ENCODE assay signal across 10 mouse cellular contexts in the genomic region with DNA sequence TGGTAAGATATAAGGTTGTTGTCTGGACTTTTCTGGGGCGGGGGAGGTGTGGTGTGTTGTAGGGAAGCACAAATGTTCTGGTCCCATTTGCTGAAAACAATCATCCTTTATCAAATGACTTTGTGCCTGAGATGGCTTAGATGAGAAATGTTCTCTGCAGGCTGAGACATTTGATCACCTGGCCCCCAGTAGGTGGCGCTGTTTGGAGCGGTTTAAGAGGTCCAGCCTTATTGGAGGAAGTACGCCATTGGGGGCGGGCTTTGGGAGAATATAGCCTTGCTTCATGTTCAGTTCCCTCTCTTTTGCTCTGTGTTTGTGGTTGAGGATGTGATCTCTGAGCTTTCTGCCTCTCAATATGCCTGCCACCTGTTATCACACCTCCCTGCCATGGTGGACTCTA. TPM values are rescaled to one million over a fixed set of nuclear protein-coding genes. Genes with fewer than 3 reads are reported as not detected.
DNase-seq lines count a peak whose midpoint lies in the region; ATAC-seq and TF ChIP-seq lines count a peak whose summit lies in the region.
"Had no signal": no experiment of that assay in that cellular context is flagged by ENCODE, and none has a peak within 500 bp of the region (broad histone marks: within the 10 kb centered on the region; RNA-seq: fewer than 3 reads in every experiment).

No protein-coding gene starts in this region.

- no peaks in the 10 kb centered on the region for H3K36me3 ChIP-seq in intestine, postnatal 0 days (ENCODE audit: control insufficient read depth, insufficient read depth)
- no peaks in the 10 kb centered on the region for H3K36me3 ChIP-seq in intestine, embryonic 16.5 days (ENCODE audit: control insufficient read depth, insufficient read depth, low read length)
- no peaks in the 10 kb centered on the region for H3K36me3 ChIP-seq in MEL (ENCODE audit: control insufficient read depth in 1 of 2, insufficient read depth in 2 of 2, low read length in 2 of 2)
- H3K36me3 ChIP-seq in forebrain, embryonic 11.5 days (ENCODE audit: control insufficient read depth, insufficient read depth, low read length): no peaks in the 10 kb centered on the region
- H3K36me3 ChIP-seq: midbrain, embryonic 12.5 days had no signal

- H3K79me2 ChIP-seq in MEL (ENCODE audit: control insufficient read depth, insufficient read depth, low read length, poor library complexity): no peaks in the 10 kb centered on the region

- TF ChIP-seq POLR2A in MEL (IDR thresholded peaks at IDR 0.05; ENCODE audit: control insufficient read depth in 1 of 2, insufficient read depth in 1 of 2, low read depth in 1 of 2, low read length in 2 of 2, poor library complexity in 1 of 2): no peak

- TF ChIP-seq EP300 in MEL (IDR thresholded peaks at IDR 0.05; ENCODE audit: low read depth in 1 of 2, low read length in 2 of 2): no peak

- no peaks in the 10 kb centered on the region for H3K4me1 ChIP-seq in intestine, postnatal 0 days (replicated peaks; ENCODE audit: control insufficient read depth, insufficient read depth, low read length)
- H3K4me1 ChIP-seq in intestine, embryonic 16.5 days (ENCODE audit: control insufficient read depth, insufficient read depth, low read length): no peaks in the 10 kb centered on the region
- H3K4me1 ChIP-seq in MEL (ENCODE audit: control insufficient read depth in 1 of 2, insufficient read depth in 2 of 2, low read length in 2 of 2): no peaks in the 10 kb centered on the region
- no peaks in the 10 kb centered on the region for H3K4me1 ChIP-seq in forebrain, embryonic 11.5 days (replicated peaks; ENCODE audit: control insufficient read depth, insufficient read depth, low read length)
- H3K4me1 ChIP-seq: midbrain, embryonic 12.5 days had no signal

- 52% methylated on average over 5 of the region's 5 CpGs for WGBS in intestine, postnatal 0 days
- 52% methylated on average over 5 of the region's 5 CpGs for WGBS in intestine, embryonic 16.5 days
- 62% methylated on average over 5 of the region's 5 CpGs for WGBS in forebrain, embryonic 11.5 days

- no peaks in the 10 kb centered on the region for H3K27me3 ChIP-seq in intestine, postnatal 0 days (replicated peaks; ENCODE audit: control insufficient read depth, insufficient read depth, low read length)
- H3K27me3 ChIP-seq in intestine, embryonic 16.5 days (replicated peaks; ENCODE audit: control insufficient read depth, insufficient read depth, low read length): no peaks in the 10 kb centered on the region
- H3K27me3 ChIP-seq in MEL (ENCODE audit: control insufficient read depth in 1 of 2, insufficient read depth in 2 of 2, low read length in 2 of 2): no peaks in the 10 kb centered on the region
- no peaks in the 10 kb centered on the region for H3K27me3 ChIP-seq in forebrain, embryonic 11.5 days (ENCODE audit: control insufficient read depth, insufficient read depth, low read length)
- H3K27me3 ChIP-seq: midbrain, embryonic 12.5 days had no signal

- ATAC-seq in intestine, postnatal 0 days: no peak
- no peak for ATAC-seq in intestine, embryonic 16.5 days
- no peak for ATAC-seq in forebrain, embryonic 11.5 days (replicated peaks; ENCODE audit: low FRiP score)

- H3K4me3 ChIP-seq in intestine, postnatal 0 days (ENCODE audit: low read depth, low read length): no peak overlapping the region
- H3K4me3 ChIP-seq in intestine, embryonic 16.5 days (ENCODE audit: low read length): no peak overlapping the region
- H3K4me3 ChIP-seq in MEL (ENCODE audit: control insufficient read depth in 1 of 2, insufficient read depth in 1 of 2, low read depth in 2 of 2, low read length in 2 of 2): no peak overlapping the region
- no peak overlapping the region for H3K4me3 ChIP-seq in forebrain, embryonic 11.5 days (ENCODE audit: low read depth, low read length)
- H3K4me3 ChIP-seq: midbrain, embryonic 12.5 days had no signal

- no peak overlapping the region for H3K9ac ChIP-seq in intestine, postnatal 0 days (ENCODE audit: low read depth, low read length)
- H3K9ac ChIP-seq in intestine, embryonic 16.5 days (ENCODE audit: low read depth, low read length): no peak overlapping the region
- H3K9ac ChIP-seq in MEL (ENCODE audit: control insufficient read depth, low read depth, low read length, poor library complexity, severe bottlenecking): no peak overlapping the region
- H3K9ac ChIP-seq in forebrain, embryonic 11.5 days (ENCODE audit: low read length): no peak overlapping the region
- H3K9ac ChIP-seq: midbrain, embryonic 12.5 days had no signal

- H3K9me3 ChIP-seq in intestine, postnatal 0 days (ENCODE audit: control insufficient read depth): no peaks in the 10 kb centered on the region
- no peaks in the 10 kb centered on the region for H3K9me3 ChIP-seq in intestine, embryonic 16.5 days (ENCODE audit: control insufficient read depth, low read length)
- H3K9me3 ChIP-seq in MEL (replicated peaks; ENCODE audit: insufficient read depth, low read length): no peaks in the 10 kb centered on the region
- no peaks in the 10 kb centered on the region for H3K9me3 ChIP-seq in forebrain, embryonic 11.5 days (ENCODE audit: control insufficient read depth, low read length)
- H3K9me3 ChIP-seq: midbrain, embryonic 12.5 days had no signal

- peak; percentile 58 for TF ChIP-seq CTCF in intestine, postnatal 0 days (IDR thresholded peaks at IDR 0.05; ENCODE audit: low read depth)
- peak; percentile 57 to 73 (median 60) for TF ChIP-seq CTCF in MEL (IDR thresholded peaks at IDR 0.05 in 2 of 3, conservative IDR thresholded peaks at IDR 0.05 in 1 of 3; ENCODE audit: control insufficient read depth in 1 of 3, insufficient read depth in 1 of 3, low read depth in 2 of 3, low read length in 3 of 3, poor library complexity in 1 of 3, severe bottlenecking in 1 of 3)

- H3K27ac ChIP-seq in intestine, postnatal 0 days (ENCODE audit: low read depth, low read length): no peak overlapping the region
- no peak overlapping the region for H3K27ac ChIP-seq in intestine, embryonic 16.5 days (ENCODE audit: low read length)
- H3K27ac ChIP-seq in MEL (ENCODE audit: control insufficient read depth, low read depth, low read length): no peak overlapping the region
- H3K27ac ChIP-seq in forebrain, embryonic 11.5 days (ENCODE audit: low read depth, low read length): no peak overlapping the region
- H3K27ac ChIP-seq: midbrain, embryonic 12.5 days had no signal

- TF ChIP-seq RAD21 in MEL (IDR thresholded peaks at IDR 0.05; ENCODE audit: low read depth, low read length): no peak; the same call in 1 of the 2 replicates

- no peak overlapping the region for H3K4me2 ChIP-seq in intestine, postnatal 0 days (replicated peaks; ENCODE audit: low read depth)
- H3K4me2 ChIP-seq in intestine, embryonic 16.5 days (ENCODE audit: low read depth, low read length): no peak overlapping the region
- no peak overlapping the region for H3K4me2 ChIP-seq in forebrain, embryonic 11.5 days (ENCODE audit: low read depth, low read length, severe bottlenecking)
- H3K4me2 ChIP-seq: midbrain, embryonic 12.5 days had no signal

- DNase-seq in MEL (ENCODE audit: low read depth, low spot score): peak; percentile 52
- peak; percentile 55 for DNase-seq in cerebellum, adult 9-10 months
- DNase-seq in retina, embryonic 14.5 days (ENCODE audit: low spot score): peak; percentile 35
- no peak for DNase-seq in ovary, postnatal 10 days (ENCODE audit: low spot score)
- DNase-seq in forebrain, embryonic 11.5 days (ENCODE audit: low spot score): no peak
- no peak for DNase-seq in layer of hippocampus, adult 9-11 months

TF ChIP-seq in MEL, 35 proteins besides CTCF, POLR2A, EP300 and RAD21:
- 0 out of 2 replicates have a peak, but pooled peaks have one; percentile 23 for TF ChIP-seq SMC3 (IDR thresholded peaks at IDR 0.05; ENCODE audit: low read depth, low read length)
- no peak for TF ChIP-seq CHD2 (IDR thresholded peaks at IDR 0.05; ENCODE audit: low read length)

RNA-seq across cellular contexts. Expression of gene Gm11983, which starts 44.2 kb away (rescaled TPM):
- polyA plus RNA-seq in intestine, postnatal 0 days (2015; fragmentation: Nextera tagmentation; extraction: Ambion mirVana): not detected in 2 replicates
- not detected in 2 replicates for polyA plus RNA-seq in intestine, embryonic 16.5 days (2015; fragmentation: Nextera tagmentation; extraction: Ambion mirVana)
- not detected in 2 replicates for total RNA-seq in MEL (2012; rRNA removed)
- polyA plus RNA-seq in MEL (2012; ENCODE audit: insufficient read depth in 1 of 2, insufficient read length in 2 of 2, low read depth in 1 of 2, low replicate concordance in 2 of 2, missing spikeins in 1 of 2): not detected
- polyA plus RNA-seq in forebrain, embryonic 11.5 days (2014; fragmentation: Nextera tagmentation; extraction: Ambion mirVana): not detected in 2 replicates
- total RNA-seq: hematopoietic stem cell, adult 5-6 weeks had no signal
- polyA plus RNA-seq: midbrain, embryonic 12.5 days had no signal

Comparison
In these comparisons a context has a peak if more than half of its experiments do, and no peak if none do; other contexts are left out.
1. DNase-seq: peak in MEL (single experiment), cerebellum, adult 9-10 months (single experiment) and retina, embryonic 14.5 days (single experiment); none in ovary, postnatal 10 days (single experiment), forebrain, embryonic 11.5 days (single experiment) and layer of hippocampus, adult 9-11 months (single experiment).